ENCODE assay signal across 8 mouse cellular contexts in genomic region chr13:98264111-98264510, GRCm38 (mm10). TPM values are rescaled to one million over a fixed set of nuclear protein-coding genes. Genes with fewer than 3 reads are reported as not detected.
DNase-seq lines count a peak whose midpoint lies in the region; ATAC-seq and TF ChIP-seq lines count a peak whose summit lies in the region.
"Had no signal": no experiment of that assay in that cellular context is flagged by ENCODE, and none has a peak within 500 bp of the region (broad histone marks: within the 10 kb centered on the region; RNA-seq: fewer than 3 reads in every experiment).

No protein-coding gene starts in this region.

- H3K9me3 ChIP-seq in megakaryocyte, embryonic 14.5 days, result no peaks in the 10 kb centered on the region
- no peaks in the 10 kb centered on the region for H3K9me3 ChIP-seq in embryonic facial prominence, embryonic 15.5 days (replicated peaks)
- no peaks in the 10 kb centered on the region for H3K9me3 ChIP-seq in limb, embryonic 14.5 days (ENCODE audit: control insufficient read depth, low read length)
- no peaks in the 10 kb centered on the region for H3K9me3 ChIP-seq in stomach, postnatal 0 days (ENCODE audit: control insufficient read depth, low read length)

- peaks cover 27% of the 10 kb centered on the region for H3K4me1 ChIP-seq in megakaryocyte, embryonic 14.5 days
- H3K4me1 ChIP-seq in embryonic facial prominence, embryonic 15.5 days, result peaks cover 17% of the 10 kb centered on the region
- peaks cover 15% of the 10 kb centered on the region for H3K4me1 ChIP-seq in limb, embryonic 14.5 days (ENCODE audit: control insufficient read depth, insufficient read depth, low read length)
- no peaks in the 10 kb centered on the region; the same call in 1 of the 2 replicates for H3K4me1 ChIP-seq in stomach, postnatal 0 days (replicated peaks; ENCODE audit: control insufficient read depth, insufficient read depth)

- H3K27me3 ChIP-seq in megakaryocyte, embryonic 14.5 days (replicated peaks), result no peaks in the 10 kb centered on the region
- H3K27me3 ChIP-seq in embryonic facial prominence, embryonic 15.5 days, result no peaks in the 10 kb centered on the region
- H3K27me3 ChIP-seq in limb, embryonic 14.5 days (ENCODE audit: control insufficient read depth, insufficient read depth, low read length), result no peaks in the 10 kb centered on the region
- no peaks in the 10 kb centered on the region for H3K27me3 ChIP-seq in stomach, postnatal 0 days (ENCODE audit: control insufficient read depth, insufficient read depth, low read length)

- TF ChIP-seq EP300 in stomach, postnatal 0 days (optimal IDR thresholded peaks at IDR 0.05), result no peak

- H3K4me2 ChIP-seq in embryonic facial prominence, embryonic 15.5 days (replicated peaks), result peak overlapping the region; percentile 73
- peak overlapping the region; percentile 79 for H3K4me2 ChIP-seq in limb, embryonic 14.5 days (replicated peaks; ENCODE audit: low read depth, low read length, severe bottlenecking)
- H3K4me2 ChIP-seq in stomach, postnatal 0 days (replicated peaks; ENCODE audit: low read depth), result peak overlapping the region; percentile 75

- TF ChIP-seq CTCF in stomach, postnatal 0 days (IDR thresholded peaks at IDR 0.05; ENCODE audit: low read depth), result no peak

- no peak for TF ChIP-seq POLR2A in limb, embryonic 14.5 days (IDR thresholded peaks at IDR 0.05; ENCODE audit: borderline replicate concordance, extremely low read depth, insufficient read depth, insufficient read length)

- peaks cover 44% of the 10 kb centered on the region for H3K36me3 ChIP-seq in megakaryocyte, embryonic 14.5 days (replicated peaks; ENCODE audit: low read length)
- peaks cover 25% of the 10 kb centered on the region for H3K36me3 ChIP-seq in embryonic facial prominence, embryonic 15.5 days
- H3K36me3 ChIP-seq in limb, embryonic 14.5 days (ENCODE audit: control insufficient read depth, insufficient read depth, low read length), result peaks cover 24% of the 10 kb centered on the region
- H3K36me3 ChIP-seq in stomach, postnatal 0 days (ENCODE audit: control insufficient read depth, insufficient read depth, low read length), result peaks cover 16% of the 10 kb centered on the region

- 29% methylated on average over 5 of the region's 5 CpGs for WGBS in embryonic facial prominence, embryonic 15.5 days
- WGBS in limb, embryonic 14.5 days, result 44% methylated on average over 5 of the region's 5 CpGs
- 25% methylated on average over 5 of the region's 5 CpGs for WGBS in stomach, postnatal 0 days

- H3K4me3 ChIP-seq in megakaryocyte, embryonic 14.5 days (replicated peaks), result peak overlapping the region; percentile 95
- H3K4me3 ChIP-seq in embryonic facial prominence, embryonic 15.5 days (replicated peaks), result peak overlapping the region; percentile 95
- peak overlapping the region; percentile 64 for H3K4me3 ChIP-seq in limb, embryonic 14.5 days (replicated peaks; ENCODE audit: low read length)
- peak overlapping the region; percentile 86 for H3K4me3 ChIP-seq in stomach, postnatal 0 days (ENCODE audit: low read depth, low read length)

- peak overlapping the region; percentile 80; the same call in 1 of the 2 replicates for H3K9ac ChIP-seq in embryonic facial prominence, embryonic 15.5 days
- peak overlapping the region; percentile 74; the same call in 1 of the 2 replicates for H3K9ac ChIP-seq in limb, embryonic 14.5 days (ENCODE audit: low read depth, low read length, severe bottlenecking)
- no peak overlapping the region for H3K9ac ChIP-seq in stomach, postnatal 0 days (ENCODE audit: low read length)

- H3K27ac ChIP-seq in embryonic facial prominence, embryonic 15.5 days (replicated peaks), result no peak overlapping the region
- no peak overlapping the region for H3K27ac ChIP-seq in limb, embryonic 14.5 days (replicated peaks; ENCODE audit: low read depth, low read length)
- no peak overlapping the region for H3K27ac ChIP-seq in stomach, postnatal 0 days (replicated peaks)

- ATAC-seq in megakaryocyte, adult 5-6 weeks (ENCODE audit: poor library complexity, severe bottlenecking), result no peak
- ATAC-seq in embryonic facial prominence, embryonic 15.5 days (ENCODE audit: insufficient number of reproducible peaks, low FRiP score, low TSS enrichment, low read depth), result no peak
- no peak for ATAC-seq in limb, embryonic 14.5 days (ENCODE audit: low FRiP score, low read depth)
- ATAC-seq in stomach, postnatal 0 days (ENCODE audit: low FRiP score, low TSS enrichment), result no peak

- DNase-seq in limb, embryonic 14.5 days (ENCODE audit: low spot score), result no peak
- no peak for DNase-seq in stomach, postnatal 0 days (ENCODE audit: low spot score)
- no peak for DNase-seq in right cerebral cortex, postnatal 14 days
- DNase-seq in thymus, postnatal 10 days (ENCODE audit: low spot score in 2 of 2), result no peak

RNA-seq across cellular contexts. Expression of gene Ankra2, which starts 1.2 kb away (rescaled TPM):
- polyA plus RNA-seq in megakaryocyte, embryonic 14.5 days (2012; ENCODE audit: insufficient read depth, low replicate concordance), result 9.7 and 43.3 TPM in 2 replicates
- 20.8 and 25.2 TPM in 2 replicates for total RNA-seq in megakaryocyte, adult 5-6 weeks (2015)
- total RNA-seq in megakaryocyte, adult 5-6 weeks (2017), result 20.7 and 20.9 TPM in 2 replicates
- polyA plus RNA-seq in embryonic facial prominence, embryonic 15.5 days (2015; fragmentation: Nextera tagmentation; extraction: Ambion mirVana), result 25.7 and 27.3 TPM in 2 replicates
- 32.3 and 39.7 TPM in 2 replicates for polyA plus RNA-seq in limb, embryonic 14.5 days (2012; rRNA removed)
- 30.8 and 31.7 TPM in 2 replicates for polyA plus RNA-seq in limb, embryonic 14.5 days (2014; fragmentation: Nextera tagmentation; extraction: Ambion mirVana)
- polyA plus RNA-seq in stomach, postnatal 0 days (2015; fragmentation: Nextera tagmentation; extraction: Ambion mirVana), result 20.5 and 20.6 TPM in 2 replicates

RNA-seq across cellular contexts. Expression of gene Utp15, which starts 1.3 kb away (rescaled TPM):
- polyA plus RNA-seq in megakaryocyte, embryonic 14.5 days (2012; ENCODE audit: insufficient read depth, low replicate concordance), result 2.7 TPM in 1 of 2 replicates, not detected in the other
- 10.9 and 12.1 TPM in 2 replicates for total RNA-seq in megakaryocyte, adult 5-6 weeks (2015)
- 18.8 and 20.5 TPM in 2 replicates for total RNA-seq in megakaryocyte, adult 5-6 weeks (2017)
- 25.9 and 27.0 TPM in 2 replicates for polyA plus RNA-seq in embryonic facial prominence, embryonic 15.5 days (2015; fragmentation: Nextera tagmentation; extraction: Ambion mirVana)
- 19.2 and 20.6 TPM in 2 replicates for polyA plus RNA-seq in limb, embryonic 14.5 days (2012; rRNA removed)
- polyA plus RNA-seq in limb, embryonic 14.5 days (2014; fragmentation: Nextera tagmentation; extraction: Ambion mirVana), result 25.3 and 27.6 TPM in 2 replicates
- polyA plus RNA-seq in stomach, postnatal 0 days (2015; fragmentation: Nextera tagmentation; extraction: Ambion mirVana), result 9.5 and 9.6 TPM in 2 replicates

RNA-seq across cellular contexts. Expression of gene Gm21976, which starts 15.6 kb away (rescaled TPM):
- not detected in 2 replicates for polyA plus RNA-seq in megakaryocyte, embryonic 14.5 days (2012; ENCODE audit: insufficient read depth, low replicate concordance)
- not detected in 2 replicates for total RNA-seq in megakaryocyte, adult 5-6 weeks (2015)
- total RNA-seq in megakaryocyte, adult 5-6 weeks (2017), result not detected in 2 replicates
- polyA plus RNA-seq in embryonic facial prominence, embryonic 15.5 days (2015; fragmentation: Nextera tagmentation; extraction: Ambion mirVana), result 1.0 and 1.5 TPM in 2 replicates
- polyA plus RNA-seq in limb, embryonic 14.5 days (2012; rRNA removed), result not detected in 2 replicates
- polyA plus RNA-seq in limb, embryonic 14.5 days (2014; fragmentation: Nextera tagmentation; extraction: Ambion mirVana), result not detected in 2 replicates
- not detected in 2 replicates for polyA plus RNA-seq in stomach, postnatal 0 days (2015; fragmentation: Nextera tagmentation; extraction: Ambion mirVana)
- polyA plus RNA-seq: small intestine, adult 2 months had no signal

RNA-seq across cellular contexts. Expression of gene Btf3, which starts 52.7 kb away (rescaled TPM):
- 63.1 and 151 TPM in 2 replicates for polyA plus RNA-seq in megakaryocyte, embryonic 14.5 days (2012; ENCODE audit: insufficient read depth, low replicate concordance)
- 843 and 873 TPM in 2 replicates for total RNA-seq in megakaryocyte, adult 5-6 weeks (2015)
- total RNA-seq in megakaryocyte, adult 5-6 weeks (2017), result 1,331 and 1,501 TPM in 2 replicates
- polyA plus RNA-seq in embryonic facial prominence, embryonic 15.5 days (2015; fragmentation: Nextera tagmentation; extraction: Ambion mirVana), result 628 and 630 TPM in 2 replicates
- polyA plus RNA-seq in limb, embryonic 14.5 days (2012; rRNA removed), result 403 and 867 TPM in 2 replicates
- 702 and 731 TPM in 2 replicates for polyA plus RNA-seq in limb, embryonic 14.5 days (2014; fragmentation: Nextera tagmentation; extraction: Ambion mirVana)
- 559 TPM in 2 replicates for polyA plus RNA-seq in stomach, postnatal 0 days (2015; fragmentation: Nextera tagmentation; extraction: Ambion mirVana)

RNA-seq across cellular contexts. Expression of gene Arhgef28, which starts 57.9 kb away (rescaled TPM):
- not detected in 2 replicates for polyA plus RNA-seq in megakaryocyte, embryonic 14.5 days (2012; ENCODE audit: insufficient read depth, low replicate concordance)
- total RNA-seq in megakaryocyte, adult 5-6 weeks (2015), result 0.25 TPM in 1 of 2 replicates, not detected in the other
- 0.04 and 0.18 TPM in 2 replicates for total RNA-seq in megakaryocyte, adult 5-6 weeks (2017)
- 14.7 and 15.4 TPM in 2 replicates for polyA plus RNA-seq in embryonic facial prominence, embryonic 15.5 days (2015; fragmentation: Nextera tagmentation; extraction: Ambion mirVana)
- 8.1 and 10.7 TPM in 2 replicates for polyA plus RNA-seq in limb, embryonic 14.5 days (2012; rRNA removed)
- polyA plus RNA-seq in limb, embryonic 14.5 days (2014; fragmentation: Nextera tagmentation; extraction: Ambion mirVana), result 12.9 and 15.4 TPM in 2 replicates
- polyA plus RNA-seq in stomach, postnatal 0 days (2015; fragmentation: Nextera tagmentation; extraction: Ambion mirVana), result 23.1 and 23.8 TPM in 2 replicates
